Mouse (Mus musculus) urinary bladder, adult 18-20 months (tissue): ENCODE measurements around the gene Gm21921.
"Not testable (repeated sequence)": the region's sequence is repeated elsewhere in the genome, so short reads cannot be mapped to it uniquely, and the experiment has no call there.

Experiments used
- DNase-seq, 2 experiments: peaks; one replicate each; pipeline ENCODE4 v3.0.0; 2022; ENCODE audit warnings: low spot score in 2 of 2, mixed read lengths in 2 of 2

The Gm21921 gene

DNA sequence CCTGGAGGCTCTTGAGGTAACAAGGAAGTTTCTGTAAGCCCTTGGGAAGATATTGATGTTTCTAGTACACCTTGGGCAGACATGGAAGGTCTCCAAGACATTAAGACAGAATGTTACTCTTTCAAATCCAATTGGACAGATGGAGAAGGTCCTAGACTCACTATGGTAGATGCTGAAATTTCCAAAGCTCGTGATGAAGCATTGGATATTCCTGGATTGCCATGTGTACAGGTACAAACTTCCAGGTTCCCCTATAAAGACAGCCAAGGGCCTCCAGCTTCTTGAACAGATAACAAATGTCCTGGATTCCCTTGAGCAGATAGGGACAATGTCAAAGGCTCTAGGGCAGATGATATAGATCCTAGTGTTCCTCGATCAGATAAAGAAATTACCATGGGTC lies at the start of gene Gm21921:
Gene Gm21921 (minus strand): TSS at position 101 of the 400 bp plus-strand sequence.
- DNase-seq, result not testable (repeated sequence)
